Mouse (Mus musculus) heart, embryonic 13.5 days (tissue): ENCODE measurements around the gene Oxld1. TPM values are rescaled to one million over a fixed set of nuclear protein-coding genes. Genes with fewer than 3 reads are reported as not detected.

Experiments
- ATAC-seq: fragments of 200-750 bp; cut with Nextera tagmentation; 2 replicates; pipeline ENCODE4 v1.8.0; 2017; ENCODE audit warnings: moderate TSS enrichment; ENCODE audit not compliant: insufficient number of reproducible peaks, low FRiP score, low TSS enrichment; ENCODE audit errors: extremely low read depth
- H3K27ac ChIP-seq: fragments of 300-500 bp; sonication (generic); replicated peaks from 2 replicates; pipeline ENCODE4 v1.5.1; 2015; ENCODE audit warnings: moderate library complexity, mild to moderate bottlenecking, inconsistent platforms
- H3K27me3 ChIP-seq: fragments of 300-500 bp; sonication (generic); replicated peaks from 2 replicates; pipeline ENCODE4 v1.6.1; 2015; ENCODE audit warnings: mild to moderate bottlenecking, inconsistent platforms
- H3K36me3 ChIP-seq: fragments of 300-500 bp; sonication (generic); 2 replicates; pipeline ENCODE4 v1.6.1; 2015; ENCODE audit warnings: mild to moderate bottlenecking, inconsistent platforms
- H3K4me1 ChIP-seq: fragments of 300-500 bp; sonication (generic); 2 replicates; pipeline ENCODE4 v1.6.1; 2015; ENCODE audit warnings: inconsistent platforms
- H3K4me2 ChIP-seq: fragments of 300-500 bp; sonication (generic); 2 replicates; pipeline ENCODE4 v1.6.1; 2015; ENCODE audit warnings: inconsistent platforms, mild to moderate bottlenecking, moderate library complexity
- H3K4me3 ChIP-seq: fragments of 300-500 bp; sonication (generic); 2 replicates; pipeline ENCODE4 v1.5.1; 2015; ENCODE audit warnings: moderate library complexity, mild to moderate bottlenecking, inconsistent platforms
- H3K9ac ChIP-seq: fragments of 300-500 bp; sonication (generic); 2 replicates; pipeline ENCODE4 v1.6.1; 2015; ENCODE audit warnings: inconsistent platforms, mild to moderate bottlenecking, moderate library complexity
- H3K9me3 ChIP-seq: fragments of 300-500 bp; sonication (generic); 2 replicates; pipeline ENCODE4 v1.6.1; 2016; ENCODE audit warnings: inconsistent platforms
- WGBS: fragments of 180-500 bp; shearing (Covaris S2); methylation state at CpG from one replicate; pipeline ENCODE4 v1.1.7; 2015; ENCODE audit warnings: mixed read lengths; 5-methylcytosine and 5-hydroxymethylcytosine counted together
- polyA plus RNA-seq: library from polyadenylated mRNA; unstranded; fragments of >200 nt; fragmentation: Nextera tagmentation; extraction: Ambion mirVana; gene quantifications from 2 replicates; pipeline ENCODE4 v1.2.1, GENCODE M21; 2015

The Oxld1 gene
- polyA plus RNA-seq, result 14.2 and 16.6 TPM in 2 replicates

DNA sequence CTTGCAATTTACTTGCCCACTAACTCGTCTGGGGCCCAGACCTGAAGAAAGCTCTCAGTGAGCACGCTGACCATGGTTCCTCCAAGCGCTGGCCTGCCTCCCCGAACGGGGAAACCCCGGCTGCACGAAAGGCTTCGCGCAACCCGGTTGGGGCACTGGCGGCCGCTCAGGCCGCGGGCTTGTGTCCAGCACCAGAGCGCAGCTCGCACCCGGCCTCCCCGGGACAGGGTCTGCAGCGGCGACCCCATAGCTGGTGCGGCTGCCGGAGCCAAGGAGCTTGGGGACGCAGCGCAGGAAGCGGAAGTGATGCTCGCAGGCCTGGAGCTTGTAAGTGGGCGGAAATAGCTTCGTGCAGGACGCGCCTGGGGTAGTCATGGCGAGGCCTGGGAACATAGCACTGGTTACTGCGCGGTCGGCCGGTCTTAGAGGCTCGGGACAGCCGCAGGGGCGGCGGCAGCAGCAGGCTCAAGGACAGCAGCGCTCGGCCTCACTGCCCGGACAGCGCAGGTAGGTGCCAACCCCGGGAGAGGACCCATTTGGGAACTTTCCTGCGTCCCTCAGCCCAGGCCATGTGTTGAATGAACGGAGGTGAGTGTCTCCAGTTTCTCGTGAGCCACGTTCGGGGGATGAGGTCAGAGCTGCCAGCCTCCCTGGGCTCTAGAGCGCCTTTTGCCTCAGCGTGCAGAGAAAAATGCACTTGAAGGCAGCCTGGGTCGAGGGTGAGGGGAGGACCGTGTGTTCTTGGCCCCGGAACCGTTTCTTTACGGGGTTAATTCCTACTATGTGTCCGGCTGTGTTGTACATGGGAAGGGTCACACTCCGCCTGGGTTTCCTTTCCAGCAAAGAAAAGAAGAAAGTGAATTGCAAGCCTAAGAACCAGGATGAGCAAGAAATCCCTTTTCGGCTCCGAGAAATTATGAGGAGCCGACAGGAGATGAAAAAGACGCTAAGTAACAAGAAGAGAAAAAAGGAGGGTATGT is at the start of gene Oxld1, which contains the start of gene Ccdc137:
Oxld1 (minus strand) TSS at position 297 of the 980 bp plus-strand sequence.
Ccdc137 (plus strand) TSS at position 344 of the 980 bp plus-strand sequence.
- Histone ChIP-seq H3K36me3 (peaks cover 47% of the 10 kb centered on the region), H3K27ac (peak within 1 kb of the TSS; percentile 93), H3K27me3 (no peaks in the 10 kb centered on the region; the same call in 1 of the 2 replicates), H3K4me3 (peak within 1 kb of the TSS; percentile 94), H3K4me2 (peak within 1 kb of the TSS; percentile 97), H3K4me1 (peaks cover 26% of the 10 kb centered on the region), H3K9ac (peak within 1 kb of the TSS; percentile 99), H3K9me3 (no peaks in the 10 kb centered on the region)
- ATAC-seq, result peak; percentile 72
- WGBS, result 3% methylated on average over 62 of the region's 62 CpGs

DNA sequence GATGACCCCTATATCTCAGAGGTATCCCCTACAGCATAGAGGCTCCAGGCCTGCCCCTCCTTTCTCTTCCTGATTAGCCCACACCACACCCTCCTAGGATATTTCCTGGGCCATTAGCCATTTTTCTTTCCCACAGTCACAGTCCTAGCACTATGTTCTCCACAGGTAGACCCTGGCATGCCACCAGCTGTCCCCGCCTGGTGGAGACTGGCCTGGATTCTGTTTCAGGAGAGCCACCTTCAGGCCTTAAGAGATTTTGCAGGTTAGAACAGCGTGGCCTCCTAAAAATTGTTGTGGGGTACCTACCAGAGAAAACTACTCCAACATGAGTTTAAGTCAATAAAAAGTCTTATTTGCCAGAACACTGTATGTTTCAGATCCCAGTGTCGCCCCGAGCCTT is 49.0 kb upstream of the Oxld1 start:
- H3K4me2 ChIP-seq, result no peak overlapping the region
- no peak overlapping the region for H3K27ac ChIP-seq
- H3K36me3 ChIP-seq, result no peaks in the 10 kb centered on the region
- H3K9ac ChIP-seq, result no peak overlapping the region
- peaks cover 13% of the 10 kb centered on the region for H3K4me1 ChIP-seq
- H3K4me3 ChIP-seq, result no peak overlapping the region
- 63% methylated on average over 4 of the region's 4 CpGs for WGBS
- no peaks in the 10 kb centered on the region for H3K27me3 ChIP-seq
- no peaks in the 10 kb centered on the region for H3K9me3 ChIP-seq
- no peak for ATAC-seq

- WGBS, result 86% methylated on average over 3 of the region's 3 CpGs
- no peak overlapping the region for H3K27ac ChIP-seq
- no peak overlapping the region for H3K9ac ChIP-seq
- H3K4me1 ChIP-seq, result peaks cover 8% of the 10 kb centered on the region
- H3K4me2 ChIP-seq, result no peak overlapping the region
- ATAC-seq, result no peak
- no peaks in the 10 kb centered on the region for H3K36me3 ChIP-seq
- H3K27me3 ChIP-seq, result no peaks in the 10 kb centered on the region
- no peaks in the 10 kb centered on the region for H3K9me3 ChIP-seq
- no peak overlapping the region for H3K4me3 ChIP-seq
Measured at GRCm38 (mm10) chr11:120505661-120506060, 47.8 kb upstream of the Oxld1 start.

GRCm38 (mm10) chr11:120501701-120502100 is 43.8 kb upstream of the Oxld1 start:
- H3K9ac ChIP-seq, result no peak overlapping the region
- H3K27me3 ChIP-seq, result no peaks in the 10 kb centered on the region
- H3K4me3 ChIP-seq, result no peak overlapping the region
- WGBS, result 89% methylated on average over 4 of the region's 4 CpGs
- peaks cover 26% of the 10 kb centered on the region for H3K36me3 ChIP-seq
- H3K4me1 ChIP-seq, result peaks cover 8% of the 10 kb centered on the region
- no peak overlapping the region for H3K4me2 ChIP-seq
- no peaks in the 10 kb centered on the region for H3K9me3 ChIP-seq
- no peak for ATAC-seq
- H3K27ac ChIP-seq, result no peak overlapping the region

DNA sequence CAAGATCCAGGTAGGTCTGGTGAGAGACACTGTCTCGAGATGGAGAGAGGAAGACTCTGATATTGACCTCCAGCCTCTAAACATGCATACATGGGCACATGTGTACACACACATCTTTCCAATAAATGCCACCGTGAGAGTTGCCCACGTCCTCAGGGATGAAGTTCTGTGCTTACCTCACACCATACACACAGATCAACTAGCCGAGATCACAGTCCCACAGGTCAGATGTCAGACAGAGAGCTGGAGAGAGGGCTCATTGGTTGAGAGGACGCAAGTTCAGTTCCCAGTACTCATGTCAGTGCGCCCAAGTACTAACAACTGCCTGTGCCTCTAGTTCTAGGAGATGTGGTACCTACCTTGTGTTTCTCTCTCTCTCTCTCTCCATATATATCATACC is 43.1 kb upstream of the Oxld1 start:
- no peak for ATAC-seq
- Histone ChIP-seq H3K36me3 (peaks cover 33% of the 10 kb centered on the region), H3K27ac (no peak overlapping the region), H3K9me3 (no peaks in the 10 kb centered on the region), H3K4me1 (peaks cover 8% of the 10 kb centered on the region), H3K4me2 (no peak overlapping the region), H3K27me3 (no peaks in the 10 kb centered on the region), H3K9ac (0 out of 2 replicates have a peak overlapping the region, but pooled peaks have one; percentile 29), H3K4me3 (no peak overlapping the region)
- 63% methylated on average over 6 of the region's 6 CpGs for WGBS

GRCm38 (mm10) chr11:120500357-120500756 is 42.5 kb upstream of the Oxld1 start:
- Histone ChIP-seq H3K4me2 (no peak overlapping the region), H3K36me3 (peaks cover 39% of the 10 kb centered on the region), H3K27ac (no peak overlapping the region), H3K9me3 (no peaks in the 10 kb centered on the region), H3K4me1 (peaks cover 8% of the 10 kb centered on the region), H3K27me3 (no peaks in the 10 kb centered on the region), H3K4me3 (no peak overlapping the region), H3K9ac (peak overlapping the region; percentile 29)
- WGBS, result 7% methylated on average over 3 of the region's 3 CpGs
- no peak for ATAC-seq

GRCm38 (mm10) chr11:120499894-120500293 is 42.0 kb upstream of the Oxld1 start:
- Histone ChIP-seq H3K4me2 (no peak overlapping the region), H3K27ac (no peak overlapping the region), H3K36me3 (peaks cover 44% of the 10 kb centered on the region), H3K9ac (no peak overlapping the region), H3K27me3 (no peaks in the 10 kb centered on the region), H3K9me3 (no peaks in the 10 kb centered on the region), H3K4me1 (peaks cover 8% of the 10 kb centered on the region), H3K4me3 (no peak overlapping the region)
- WGBS, result 78% methylated on average over 6 of the region's 6 CpGs
- no peak for ATAC-seq

GRCm38 (mm10) chr11:120498891-120499290 is 41.0 kb upstream of the Oxld1 start:
- peaks cover 8% of the 10 kb centered on the region for H3K4me1 ChIP-seq
- no peak for ATAC-seq
- H3K9me3 ChIP-seq, result no peaks in the 10 kb centered on the region
- no peaks in the 10 kb centered on the region for H3K27me3 ChIP-seq
- H3K27ac ChIP-seq, result no peak overlapping the region
- whole genome bisulfite sequencing, result 87% methylated on average over 5 of the region's 5 CpGs
- H3K36me3 ChIP-seq, result peaks cover 52% of the 10 kb centered on the region
- no peak overlapping the region for H3K4me2 ChIP-seq
- H3K9ac ChIP-seq, result no peak overlapping the region
- no peak overlapping the region for H3K4me3 ChIP-seq

GRCm38 (mm10) chr11:120498226-120498625 is 40.4 kb upstream of the Oxld1 start:
- no peaks in the 10 kb centered on the region for H3K9me3 ChIP-seq
- no peak overlapping the region for H3K4me2 ChIP-seq
- WGBS, result 94% methylated on average over 12 of the region's 12 CpGs

GRCm38 (mm10) chr11:120497436-120497835 is 39.6 kb upstream of the Oxld1 start:
- WGBS, result 81% methylated on average over 3 of the region's 3 CpGs
- H3K9me3 ChIP-seq, result no peaks in the 10 kb centered on the region
- no peak overlapping the region for H3K4me3 ChIP-seq
- H3K4me2 ChIP-seq, result no peak overlapping the region
- H3K36me3 ChIP-seq, result peaks cover 52% of the 10 kb centered on the region
- no peak overlapping the region for H3K9ac ChIP-seq
- ATAC-seq, result no peak
- no peaks in the 10 kb centered on the region for H3K27me3 ChIP-seq
- H3K4me1 ChIP-seq, result peaks cover 23% of the 10 kb centered on the region
- H3K27ac ChIP-seq, result no peak overlapping the region

More at GRCm38 (mm10) chr11:120498226-120498625, 40.4 kb upstream of the Oxld1 start:
- H3K4me1 ChIP-seq, result peaks cover 15% of the 10 kb centered on the region
- H3K4me3 ChIP-seq, result no peak overlapping the region
- no peak overlapping the region for H3K9ac ChIP-seq
- peaks cover 52% of the 10 kb centered on the region for H3K36me3 ChIP-seq
- H3K27me3 ChIP-seq, result no peaks in the 10 kb centered on the region
- no peak overlapping the region for H3K27ac ChIP-seq
- no peak for ATAC-seq

- WGBS, result 72% methylated on average over 3 of the region's 3 CpGs
- Histone ChIP-seq H3K4me2 (no peak overlapping the region), H3K27ac (no peak overlapping the region), H3K4me3 (no peak overlapping the region), H3K4me1 (peaks cover 36% of the 10 kb centered on the region), H3K36me3 (peaks cover 62% of the 10 kb centered on the region), H3K9ac (0 out of 2 replicates have a peak overlapping the region, but pooled peaks have one; percentile 40), H3K27me3 (no peaks in the 10 kb centered on the region), H3K9me3 (no peaks in the 10 kb centered on the region)
- ATAC-seq, result no peak
Measured at GRCm38 (mm10) chr11:120493911-120494310, 36.0 kb upstream of the Oxld1 start.
